Mouse (Mus musculus) adrenal gland, adult 18-20 months (tissue): Measurements from ENCODE around the gene Iqcd. TPM values are rescaled to one million over a fixed set of nuclear protein-coding genes. Genes with fewer than 3 reads are reported as not detected.

Experiments used
- DNase-seq, 2 experiments: peaks; one replicate each; pipeline ENCODE4 v3.0.0; 2021 to 2022; ENCODE audit warnings: low spot score in 2 of 2
- total RNA-seq, 2 experiments: library from RNA; stranded (reverse); gene quantifications; 1 replicate in 1 of 2; 2 replicates in 1 of 2; pipeline ENCODE4 v1.2.3; 2021

Gene Iqcd
- total RNA-seq, 2 experiments from 2014 or later, result 0.36 to 0.48 TPM

DNA sequence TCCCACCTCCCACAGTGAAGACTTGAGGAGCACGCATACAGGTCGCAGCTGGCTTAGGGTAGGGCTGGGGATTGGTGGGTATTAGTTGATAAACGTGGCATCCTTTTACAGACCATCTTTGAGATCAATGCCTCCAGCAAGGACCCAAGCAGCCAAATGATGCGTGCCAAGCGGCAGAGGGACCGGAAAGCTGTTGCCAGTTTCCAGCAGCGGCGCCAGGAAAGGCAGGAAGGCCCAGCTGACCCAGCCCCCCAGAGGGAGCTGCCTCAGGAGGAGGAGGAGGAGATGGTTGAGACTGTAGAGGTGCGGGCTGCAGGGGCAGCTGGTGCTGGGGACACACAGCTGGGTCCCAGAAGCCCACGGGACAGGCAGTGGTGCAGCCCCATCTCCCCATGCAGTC, 35.6 kb downstream of the Iqcd start:
- DNase-seq, result no peak

DNA sequence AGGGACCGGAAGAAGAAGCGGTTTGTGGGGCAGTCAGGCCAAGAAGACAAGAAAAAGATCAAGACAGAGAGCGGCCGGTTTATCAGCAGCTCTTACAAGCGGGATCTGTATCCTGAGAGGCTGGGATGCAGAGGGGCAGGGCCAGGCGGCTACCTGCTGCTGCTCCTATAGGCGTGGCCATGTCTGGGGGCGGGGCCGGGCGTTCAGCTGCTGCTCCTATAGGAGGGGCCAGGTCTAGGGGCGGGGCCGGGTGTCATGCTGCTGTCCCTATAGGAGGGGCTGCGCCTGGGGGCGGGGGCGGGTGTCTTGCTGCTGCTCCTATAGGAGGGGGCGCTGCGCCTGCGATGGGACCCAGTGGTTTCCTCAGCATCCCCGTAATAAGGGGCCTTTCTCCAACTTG, 37.6 kb downstream of the Iqcd start:
- no peak for DNase-seq

DNA sequence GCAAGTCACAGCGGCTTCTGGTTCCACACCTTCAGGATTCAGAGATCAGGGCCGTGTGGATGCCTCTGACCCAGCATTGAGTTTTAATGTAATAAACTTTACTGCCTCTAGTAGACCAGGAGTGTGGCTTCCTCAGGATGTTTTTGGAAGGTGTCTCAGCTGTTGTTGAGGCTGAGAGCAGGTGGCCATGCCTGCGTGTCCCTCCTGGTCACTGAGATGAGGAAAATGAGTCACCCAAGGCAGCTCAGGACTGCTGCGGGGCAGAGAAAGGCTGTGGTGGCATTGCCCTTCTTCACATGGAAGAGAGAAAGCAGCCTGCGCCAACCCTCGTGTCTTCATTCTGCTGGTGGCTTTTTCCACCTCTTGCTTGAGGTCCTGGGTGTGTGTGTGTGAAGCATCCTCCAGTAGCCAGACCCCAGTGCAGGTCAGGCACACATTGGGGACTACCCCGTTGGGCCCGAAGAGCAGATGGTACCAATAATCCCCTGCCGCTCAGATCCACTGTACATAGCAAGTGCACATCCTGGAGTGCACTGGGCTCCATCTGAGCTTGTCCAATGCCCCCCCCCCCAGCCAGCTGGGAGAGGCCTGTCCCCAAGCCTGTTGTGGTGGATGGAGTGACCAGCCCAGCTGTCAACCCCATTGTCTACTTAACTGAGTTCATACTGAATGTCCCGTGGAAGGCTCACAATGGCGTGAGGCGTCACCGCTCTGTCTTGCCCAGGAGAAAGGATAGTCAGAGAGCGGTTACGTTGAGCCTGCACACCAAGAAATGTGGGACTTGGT, 38.9 kb downstream of the Iqcd start:
- no peak for DNase-seq

DNA sequence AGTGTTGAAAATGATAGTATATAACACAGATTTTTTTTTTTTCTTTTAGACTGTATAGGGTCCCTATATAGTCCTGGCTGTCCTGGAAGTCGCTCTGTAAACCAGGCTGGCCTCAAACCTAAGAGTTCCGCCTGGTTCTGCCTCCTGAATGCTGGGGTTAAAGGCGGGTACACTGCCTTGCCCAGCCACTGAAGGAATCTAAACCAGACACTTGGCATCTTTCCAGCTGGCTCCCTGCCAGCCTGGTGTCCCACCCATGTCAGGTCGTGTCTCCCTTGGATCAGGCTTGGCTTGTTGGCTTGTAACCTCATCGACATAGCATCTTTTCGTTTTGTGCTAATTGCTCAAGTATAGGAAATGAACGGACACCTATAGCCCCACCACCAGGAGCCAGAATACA, 39.8 kb downstream of the Iqcd start:
- DNase-seq, result no peak

DNA sequence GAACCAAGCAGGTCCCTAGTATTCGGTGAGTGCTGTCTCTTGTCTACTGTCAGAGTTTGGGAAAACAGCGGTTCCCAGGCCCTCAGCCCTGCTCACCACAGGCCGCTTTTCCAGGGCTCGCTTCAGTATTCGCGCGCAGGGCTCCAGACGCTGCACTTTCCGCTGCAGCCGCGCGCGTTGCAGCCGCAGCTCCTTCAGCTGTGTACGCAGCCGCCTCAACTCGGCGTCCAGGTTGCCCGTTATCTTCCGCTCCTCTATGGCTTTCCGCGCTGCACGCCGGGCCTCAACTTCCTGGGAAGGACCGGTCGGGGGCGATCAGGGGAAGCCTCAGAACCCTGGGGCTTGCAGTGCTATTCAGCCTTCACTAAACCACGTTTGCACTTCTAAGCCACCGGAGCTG, 42.3 kb downstream of the Iqcd start:
- no peak for DNase-seq

DNA sequence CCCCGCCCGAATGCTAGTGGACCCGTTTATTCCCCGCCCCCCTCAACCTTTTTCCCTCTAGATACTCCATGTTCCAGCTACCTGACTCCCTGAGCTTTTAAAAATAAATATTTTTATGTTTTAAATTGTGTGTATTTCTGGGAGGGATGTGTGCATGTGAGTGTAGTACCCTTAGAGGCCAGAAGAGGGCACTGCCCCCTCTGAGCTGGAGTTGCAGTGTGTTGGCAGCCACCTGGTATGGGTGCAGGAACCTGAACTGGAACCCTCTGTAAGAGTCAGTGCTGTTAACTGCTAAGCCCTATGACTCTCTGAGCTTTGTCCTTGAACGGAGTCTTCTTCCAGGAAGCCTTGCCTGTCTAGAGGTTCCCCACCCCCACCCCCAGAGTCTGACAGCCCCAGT, 43.1 kb downstream of the Iqcd start:
- no peak for DNase-seq

DNA sequence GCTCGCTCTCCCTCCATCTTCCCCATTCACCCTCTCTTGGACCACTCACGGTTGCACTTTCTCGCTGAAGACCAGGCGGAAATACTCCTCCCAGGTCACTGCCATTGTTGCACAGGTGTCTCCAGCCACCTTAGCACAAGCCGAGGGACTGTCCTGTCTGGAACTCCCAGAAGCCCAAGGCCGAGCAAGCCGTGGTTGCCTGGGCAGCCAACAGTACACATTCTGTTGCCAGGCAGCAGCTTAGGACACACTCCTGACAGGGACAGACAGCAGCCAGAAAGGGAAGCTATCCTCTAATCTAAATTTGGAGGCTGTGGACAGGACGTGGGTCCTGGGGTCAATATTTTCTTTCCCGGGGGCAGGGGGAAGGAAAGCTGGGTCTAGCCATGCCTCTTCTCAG, 45.3 kb downstream of the Iqcd start, which contains the start of gene Cfap73:
Gene Cfap73, minus strand, starts transcription at position 105 of the 400 bp plus-strand sequence.
- DNase-seq, result no peak

DNA sequence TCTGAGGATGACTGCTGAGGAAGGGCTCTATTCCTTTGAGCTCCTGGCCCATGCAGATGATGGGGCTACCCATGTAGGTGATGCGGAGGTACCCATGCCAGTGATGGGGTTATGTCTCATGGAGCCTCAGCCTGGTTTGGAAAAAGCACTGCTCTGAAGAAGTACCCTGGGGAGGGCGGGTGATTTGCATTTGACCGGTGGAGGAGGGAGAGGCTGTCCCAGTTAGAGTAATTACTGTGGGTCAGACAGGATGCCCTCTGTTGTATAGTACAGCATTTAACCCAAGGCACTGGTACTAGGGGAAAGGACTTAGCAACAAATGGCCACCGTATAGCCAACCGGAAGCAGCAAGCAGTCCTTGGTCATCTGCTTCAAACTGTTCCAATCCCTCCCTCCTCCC, 46.0 kb downstream of the Iqcd start:
- DNase-seq, result no peak

DNA sequence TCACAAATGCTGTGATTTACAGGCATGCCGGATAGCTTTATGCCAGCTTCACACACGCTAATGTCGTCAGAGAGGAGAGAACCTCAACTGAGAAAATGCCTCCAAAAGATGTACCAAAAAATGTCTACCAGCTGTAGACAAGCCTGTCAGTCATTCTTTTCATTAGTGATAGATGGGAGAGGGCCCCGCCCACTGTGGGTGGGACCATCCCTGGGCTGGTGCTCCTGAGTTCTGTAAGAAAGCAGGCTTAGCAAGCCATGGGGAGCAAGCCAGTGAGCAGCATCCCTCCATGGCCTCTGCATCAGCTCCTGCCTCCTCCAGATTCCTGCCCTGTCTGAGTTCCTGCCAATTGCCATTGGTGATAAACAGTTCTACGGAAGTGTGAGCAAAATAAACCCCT, 46.8 kb downstream of the Iqcd start:
- DNase-seq, result no peak

DNA sequence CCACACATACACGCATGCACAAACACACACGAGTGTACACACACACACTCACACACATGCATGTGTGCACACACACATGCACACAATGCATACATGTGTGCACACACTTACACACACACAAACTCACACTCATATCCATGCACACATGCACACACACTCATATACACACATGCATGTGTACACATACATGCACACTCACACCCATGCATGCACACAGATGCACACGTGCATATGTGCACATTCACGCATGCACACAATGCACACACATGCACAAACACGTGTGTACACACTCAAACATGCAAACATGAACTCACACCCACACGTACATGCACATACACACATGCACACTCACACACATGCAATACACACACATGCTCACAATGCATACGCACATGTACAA, 51.3 kb downstream of the Iqcd start:
- DNase-seq, result no peak

DNA sequence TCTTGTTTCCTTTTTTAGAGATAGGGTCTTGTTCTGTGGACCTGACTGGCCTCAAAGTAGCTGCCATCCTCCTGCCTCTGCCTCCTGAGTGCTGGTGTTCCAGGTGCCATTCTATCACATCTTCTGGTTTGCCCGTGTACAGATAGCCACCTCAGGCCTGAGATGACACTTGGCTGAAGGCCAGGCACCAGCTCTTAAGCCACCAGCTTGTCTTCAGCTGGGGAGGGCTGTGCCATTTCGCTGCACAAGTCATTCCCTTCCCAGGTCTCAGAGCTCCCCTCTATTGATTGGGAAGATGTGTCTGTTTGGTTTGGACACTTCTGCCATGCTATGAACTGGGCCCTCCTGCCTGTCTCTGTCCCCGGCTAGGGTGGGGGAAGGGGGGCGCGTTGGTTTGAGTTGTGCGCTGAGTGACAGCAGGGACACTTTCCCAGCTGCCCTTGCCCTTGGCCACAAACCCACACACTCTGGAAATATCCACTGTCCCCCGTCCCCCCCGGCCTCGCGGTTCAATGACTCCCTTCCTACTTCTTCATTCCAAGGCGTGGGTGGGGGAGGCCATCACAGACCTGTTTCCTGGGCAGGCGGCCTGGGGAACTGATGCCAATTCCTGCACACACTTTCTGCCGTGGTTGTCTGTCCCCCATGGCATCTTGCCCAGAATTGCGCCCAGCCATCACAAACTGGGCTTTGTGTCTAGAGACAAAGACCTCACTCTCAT, 54.7 kb downstream of the Iqcd start:
- peak; percentile 54 to 76 for DNase-seq

DNA sequence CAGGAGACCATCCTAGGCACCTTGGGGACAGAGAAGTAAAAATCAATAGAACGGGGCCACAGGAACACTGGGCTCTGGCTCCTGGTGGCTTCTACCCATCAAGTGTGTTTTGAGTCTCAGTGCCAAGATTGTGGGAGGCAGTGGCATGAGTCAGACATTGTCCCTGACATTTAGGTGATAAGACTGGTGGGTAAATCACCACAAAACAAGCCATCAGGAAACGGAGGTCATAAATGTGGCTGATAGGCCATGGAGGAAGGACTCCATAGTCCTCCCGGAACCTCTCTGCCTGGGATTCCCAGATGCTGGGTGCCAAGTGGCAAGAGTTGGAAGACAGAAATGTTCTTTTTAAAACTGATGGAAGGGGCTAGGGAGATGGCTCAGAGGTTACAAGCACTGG, 55.4 kb downstream of the Iqcd start:
- peak in 1 of 2 experiments; percentile 53 for DNase-seq

DNA sequence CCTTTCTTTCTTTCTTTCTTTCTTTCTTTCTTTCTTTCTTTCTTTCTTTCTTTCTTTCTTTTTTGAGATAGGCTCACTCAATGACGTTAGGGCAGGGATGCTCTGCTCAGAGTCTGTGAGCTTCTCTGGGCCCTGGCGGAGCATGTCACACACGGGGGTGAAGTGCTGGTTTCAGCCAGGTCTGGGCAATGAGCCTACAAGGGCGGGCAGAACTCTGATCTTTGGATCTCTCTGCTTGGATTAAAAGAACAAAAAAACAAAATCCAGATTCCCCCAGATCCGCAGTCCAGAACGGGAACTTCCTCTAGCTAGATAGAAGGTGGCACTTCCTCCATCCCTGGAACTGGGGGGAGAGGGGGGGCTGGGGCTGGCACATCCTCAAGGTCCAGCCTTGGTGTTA, 57.0 kb downstream of the Iqcd start:
- DNase-seq, result no peak

DNA sequence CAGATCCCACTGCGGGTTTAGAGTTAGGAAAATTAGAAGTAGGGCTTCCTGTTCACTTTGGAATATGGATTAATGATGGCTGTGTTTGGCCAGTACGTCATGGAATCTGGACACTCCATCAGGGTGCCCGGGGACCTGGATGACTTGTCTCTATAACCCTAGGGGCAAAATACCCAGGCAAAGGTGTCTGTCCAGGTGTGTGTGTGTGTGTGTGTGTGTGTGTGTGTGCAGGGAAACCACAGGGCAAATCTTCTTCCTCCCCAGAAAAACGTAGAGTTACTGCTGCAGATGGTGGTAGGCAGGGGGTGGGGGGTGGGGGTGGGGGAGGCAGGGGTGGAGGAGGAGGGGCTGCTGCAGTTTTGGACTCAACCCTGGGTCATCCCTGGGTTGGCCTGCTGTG, 58.5 kb downstream of the Iqcd start:
- no peak for DNase-seq

DNA sequence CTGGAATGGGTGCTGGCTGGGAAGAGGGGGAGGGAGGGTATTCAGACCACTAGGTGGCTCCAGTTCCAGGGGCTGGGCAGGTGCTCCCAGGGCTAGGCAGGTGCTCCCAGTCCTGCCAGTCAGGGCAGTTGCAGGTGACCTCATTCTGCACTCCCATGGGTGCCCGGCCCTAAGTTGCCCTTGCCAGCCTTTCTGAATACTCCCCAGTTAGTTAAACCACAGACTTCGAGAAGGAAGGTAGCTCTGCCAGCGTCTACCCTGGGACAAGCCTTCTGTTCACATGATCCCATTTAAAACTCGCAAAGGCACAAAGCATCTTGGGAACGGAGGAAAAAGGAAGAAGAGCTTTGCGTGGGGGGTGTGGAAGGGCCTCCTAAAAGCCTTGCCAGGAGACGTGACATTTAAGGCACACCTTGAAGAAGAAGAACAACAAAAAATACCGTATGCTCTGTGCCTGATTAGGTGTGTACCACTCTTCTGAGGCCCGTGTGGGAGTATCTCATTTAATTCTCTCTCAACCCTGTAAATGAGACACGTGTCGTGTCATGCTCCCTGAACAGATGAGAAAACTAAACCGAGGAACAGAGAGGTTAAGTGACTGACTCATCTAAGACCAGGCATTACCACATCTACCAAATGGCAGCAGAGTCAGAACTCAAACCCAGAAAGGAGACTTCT, 59.1 kb downstream of the Iqcd start:
- no peak for DNase-seq

DNA sequence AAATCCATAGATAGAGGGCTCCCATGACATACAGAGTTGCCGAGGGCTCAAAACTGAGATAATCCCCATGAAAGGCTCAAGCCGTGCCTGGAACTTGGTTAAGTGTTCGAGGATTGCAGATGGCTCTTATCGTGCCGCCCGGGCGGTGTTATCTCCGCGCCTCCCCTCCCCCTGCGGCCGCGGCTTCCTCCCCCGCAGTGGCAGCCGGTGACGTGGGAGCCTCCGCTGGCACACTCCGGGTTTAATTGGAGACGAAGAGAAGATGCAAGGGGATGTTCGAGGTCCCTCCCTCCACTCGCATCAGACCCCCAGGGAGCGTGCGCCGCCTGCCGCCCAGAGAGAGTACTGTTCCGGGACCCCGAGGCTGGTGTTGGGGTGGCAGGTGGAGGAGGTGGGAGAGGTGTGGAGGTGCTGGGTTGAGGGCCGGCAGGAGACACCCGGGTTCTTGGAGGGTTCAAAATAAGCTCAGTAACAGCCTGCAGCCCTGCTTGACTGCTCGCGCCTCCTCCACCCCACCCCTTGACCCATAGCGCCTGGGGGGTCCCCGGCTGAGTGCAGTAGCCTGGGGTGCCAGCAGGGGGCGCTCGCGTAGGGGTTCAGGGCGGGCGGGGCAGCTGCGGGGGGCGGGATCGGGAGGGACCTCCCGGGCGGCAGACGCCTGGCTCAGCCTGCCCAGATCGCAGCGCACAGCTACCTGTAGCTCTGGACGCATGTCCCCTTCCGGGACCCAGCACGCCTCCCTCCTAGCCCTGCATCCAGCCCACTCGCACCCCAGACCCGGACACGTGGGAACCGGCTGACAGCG, 60.0 kb downstream of the Iqcd start, which contains the start of gene Rasal1:
Gene Rasal1, plus strand, starts transcription at position 244 of the 805 bp plus-strand sequence.
- DNase-seq, result peak; percentile 62 to 72

DNA sequence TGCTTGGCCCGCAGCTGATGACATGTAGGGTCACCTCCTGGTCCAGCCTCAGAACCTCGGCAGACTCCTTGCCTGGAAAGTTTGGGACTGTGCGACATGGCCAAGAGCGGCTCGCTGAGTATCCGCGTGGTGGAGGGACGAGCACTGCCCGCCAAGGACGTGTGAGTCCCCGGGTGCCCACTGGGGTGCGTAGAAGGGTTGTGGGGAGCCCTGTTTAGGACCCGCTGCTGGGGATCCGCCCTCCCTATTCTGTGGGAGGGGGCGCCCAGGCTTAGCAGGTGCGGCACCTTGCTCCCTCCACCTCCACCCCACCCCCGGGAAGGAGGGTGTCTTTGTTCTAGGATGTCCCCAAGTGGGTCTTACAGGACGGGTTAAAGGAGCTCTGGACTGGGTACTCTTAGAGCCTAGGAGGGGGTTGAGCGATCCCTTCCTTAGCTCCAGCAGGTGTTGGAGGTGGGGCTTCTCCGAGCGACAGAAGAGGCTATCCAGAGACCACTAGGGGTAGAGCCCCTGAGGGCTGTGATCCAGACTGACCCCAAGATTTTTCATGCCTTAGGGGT, 60.6 kb downstream of the Iqcd start:
- no peak for DNase-seq

DNA sequence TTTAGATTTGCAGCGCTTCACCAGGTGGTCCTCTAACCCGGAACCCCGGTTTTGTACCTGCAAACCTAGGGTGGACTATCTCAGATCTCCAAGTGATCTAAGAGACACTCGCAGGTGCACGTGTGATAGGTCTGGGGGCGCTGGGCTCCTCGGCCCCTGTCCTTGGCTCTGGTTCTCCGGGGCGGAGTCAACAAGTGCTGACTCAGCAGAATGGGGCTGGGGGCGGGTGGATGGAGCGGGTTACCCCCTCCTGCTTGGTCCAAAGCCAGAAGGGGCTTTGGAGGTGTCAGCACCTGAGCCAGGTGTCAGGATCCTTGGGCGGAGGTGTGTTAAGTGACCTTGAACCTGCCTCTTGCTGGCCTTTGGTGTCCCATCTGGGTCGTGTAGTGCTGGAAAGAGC, 61.1 kb downstream of the Iqcd start:
- DNase-seq, result no peak

DNA sequence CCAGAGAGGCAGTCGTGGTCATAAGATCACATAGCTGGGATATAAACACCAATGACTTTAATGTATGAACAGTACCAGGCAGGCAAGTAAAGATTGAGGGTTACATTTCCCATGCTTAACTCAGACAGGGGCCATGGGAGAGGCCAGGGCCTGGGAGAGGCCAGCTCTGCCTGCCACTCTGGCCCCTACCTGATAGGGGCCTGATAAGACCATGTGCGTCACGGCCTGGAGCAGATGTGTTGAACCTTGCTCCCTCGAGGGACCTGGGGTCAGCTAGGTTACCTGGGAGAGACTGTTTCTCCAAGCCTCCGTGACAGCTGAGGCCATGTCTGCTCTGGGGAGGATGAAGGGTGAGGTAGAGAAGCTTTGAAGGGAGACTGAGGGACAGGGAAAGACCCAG, 62.4 kb downstream of the Iqcd start:
- no peak for DNase-seq

DNA sequence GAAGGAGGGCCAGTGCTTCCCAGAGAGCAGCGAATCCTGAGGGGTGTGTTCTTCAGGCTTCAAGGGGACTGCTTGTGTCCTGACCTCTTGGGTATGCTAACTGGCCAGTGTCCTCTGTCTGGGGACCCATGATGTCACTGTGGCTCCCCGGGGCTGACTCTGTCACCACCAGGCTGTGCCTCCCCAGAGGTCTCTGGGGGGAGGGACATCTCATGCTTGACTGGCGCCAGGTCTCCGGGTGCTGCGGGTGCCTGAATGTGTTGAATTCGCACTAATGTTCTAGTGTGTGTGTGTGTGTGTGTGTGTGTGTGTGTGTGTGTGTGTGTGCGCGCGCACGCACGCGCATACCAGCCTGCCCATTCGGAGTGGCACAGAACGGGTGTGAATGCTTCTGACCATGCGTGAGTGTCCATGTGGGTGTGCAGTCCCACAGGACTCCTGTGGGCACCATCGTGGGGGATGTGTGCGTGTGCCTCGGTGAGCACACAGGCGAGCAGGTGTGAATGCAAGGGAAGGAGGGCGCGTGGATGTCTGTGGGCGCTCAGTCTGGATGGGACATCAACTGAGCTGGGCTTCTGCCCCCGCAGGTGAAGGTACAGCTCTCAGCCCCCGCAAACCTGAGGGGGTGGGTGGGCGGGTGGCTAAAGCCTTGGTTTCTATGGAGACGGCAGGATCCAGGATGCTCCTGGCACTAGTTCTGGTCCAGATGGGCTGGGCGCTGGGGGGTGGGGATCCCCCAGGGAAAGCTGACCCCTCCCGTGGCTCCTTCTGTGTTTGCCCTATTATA, 64.3 kb downstream of the Iqcd start:
- DNase-seq, result no peak
